Mouse (Mus musculus) retina, embryonic 14.5 days (tissue): Measurements from ENCODE around the gene Gxylt1.
"Not testable (repeated sequence)": the region's sequence is repeated elsewhere in the genome, so short reads cannot be mapped to it uniquely, and the experiment has no call there.

Experiments used
- DNase-seq: peaks from one replicate; pipeline ENCODE4 v3.0.0-alpha.2; 2015; ENCODE audit warnings: low spot score

Gxylt1 gene

DNA sequence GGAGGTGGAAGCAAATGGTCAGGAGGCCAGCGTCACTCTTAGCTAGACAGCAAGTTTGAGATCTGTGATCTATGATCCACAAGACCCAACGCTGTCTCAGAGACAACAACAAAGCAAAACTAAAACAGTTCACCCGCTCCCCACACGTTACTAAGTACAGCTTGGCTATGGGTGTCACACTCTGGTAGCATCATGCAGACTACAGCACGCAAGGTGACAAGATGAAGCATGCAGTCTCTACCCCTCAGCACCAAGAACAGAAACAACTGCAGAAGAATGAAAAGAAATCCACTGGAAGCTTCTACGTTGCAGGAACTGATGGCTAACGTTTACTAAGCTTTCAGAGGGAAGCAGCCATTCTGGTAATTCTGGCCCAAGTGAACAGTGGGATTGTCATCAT lies 11.4 kb downstream of the Gxylt1 start:
- DNase-seq: no peak

DNA sequence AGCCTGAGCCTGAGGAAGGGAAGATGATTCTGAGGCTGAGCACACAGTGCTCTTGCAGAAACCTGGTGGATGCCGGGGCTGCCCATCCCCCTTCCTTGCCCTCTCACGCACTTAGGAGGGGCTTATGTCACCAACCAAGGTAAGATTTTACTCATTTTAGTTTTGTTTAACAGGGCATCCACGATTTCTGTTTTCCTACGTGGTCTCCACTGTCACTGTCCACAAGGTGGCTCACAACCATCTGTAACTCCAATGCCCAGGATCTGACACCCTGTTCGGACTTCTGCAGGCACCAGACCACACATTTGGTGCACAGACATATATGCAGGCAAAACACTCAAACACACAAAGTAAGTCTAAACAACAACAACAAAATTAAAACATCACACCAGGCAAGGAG lies 12.2 kb downstream of the Gxylt1 start:
- DNase-seq: peak; percentile 21

DNA sequence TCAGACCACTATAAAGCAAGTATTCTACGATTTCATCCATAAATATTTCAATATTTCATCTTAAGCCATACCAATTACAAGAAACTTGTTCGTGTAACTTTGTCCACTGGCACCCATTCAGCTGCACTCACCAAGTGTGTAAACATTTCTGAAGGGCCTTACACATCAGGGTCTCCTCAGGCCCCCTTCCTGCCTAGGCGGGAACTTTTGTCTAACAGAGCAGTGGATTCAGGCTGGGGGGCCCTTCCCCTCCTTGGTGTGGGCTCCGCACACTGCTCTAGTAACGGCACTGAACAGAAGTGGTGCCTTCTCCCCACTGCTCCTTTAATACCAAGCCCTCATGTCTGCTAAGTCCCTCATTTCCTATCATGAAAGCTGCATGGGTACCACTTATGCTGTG lies 12.7 kb downstream of the Gxylt1 start:
- no peak for DNase-seq

DNA sequence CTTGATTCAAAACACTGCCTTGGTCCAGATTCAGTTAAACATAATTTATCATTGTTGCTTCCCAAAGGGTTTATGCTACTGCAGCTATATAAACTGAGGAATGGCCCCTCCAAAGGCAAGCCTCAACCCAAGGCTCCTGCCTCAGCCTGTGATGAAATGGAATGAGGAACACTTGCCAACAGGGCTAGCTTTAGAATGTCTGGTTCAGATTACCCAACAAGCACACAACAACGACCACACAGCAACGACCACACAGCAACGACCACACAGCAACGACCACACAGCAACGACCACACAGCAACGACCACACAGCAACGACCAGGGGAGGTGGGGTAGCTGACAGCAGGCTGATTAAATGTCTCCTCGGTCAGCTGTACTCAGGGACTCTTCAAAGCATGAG lies 15.0 kb downstream of the Gxylt1 start:
- no peak for DNase-seq

DNA sequence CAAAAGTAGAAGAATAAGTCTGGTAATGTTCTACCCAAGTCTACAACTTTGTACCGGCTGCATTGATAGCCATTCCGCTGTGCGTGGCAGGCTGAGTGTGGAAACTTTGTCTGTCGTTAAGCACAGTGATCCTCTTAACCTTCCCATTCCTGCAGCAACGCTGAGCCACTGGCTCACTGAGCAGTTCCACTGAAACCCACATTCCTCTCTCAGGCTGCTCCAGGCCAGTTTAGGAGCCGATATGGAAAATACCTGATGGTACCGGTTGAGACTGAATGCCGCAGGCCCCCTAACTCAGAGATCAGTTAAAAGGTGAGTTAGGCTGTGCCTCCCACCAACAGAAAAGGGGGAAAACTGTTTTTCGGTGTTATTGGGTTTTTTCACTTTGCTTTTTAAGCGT lies 19.7 kb downstream of the Gxylt1 start:
- DNase-seq: no peak

DNA sequence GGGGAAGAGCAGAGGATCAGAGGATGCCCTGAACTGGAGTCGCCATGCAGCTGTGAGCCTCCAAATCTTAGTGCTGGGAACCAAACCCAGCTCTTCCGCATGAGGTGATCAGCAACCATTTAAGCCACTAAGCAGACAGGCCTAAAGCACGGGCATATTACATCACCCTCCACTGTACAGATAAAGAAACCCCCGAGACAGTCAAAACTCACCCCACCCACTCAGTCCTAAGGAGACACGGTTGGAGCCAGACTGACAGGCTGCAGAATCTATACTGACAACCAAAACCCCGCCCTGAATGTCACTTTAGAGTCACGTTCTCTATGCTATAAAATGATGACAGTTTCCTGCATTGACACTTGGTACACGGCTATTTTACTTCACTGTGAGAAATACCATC lies 21.8 kb downstream of the Gxylt1 start:
- no peak for DNase-seq

DNA sequence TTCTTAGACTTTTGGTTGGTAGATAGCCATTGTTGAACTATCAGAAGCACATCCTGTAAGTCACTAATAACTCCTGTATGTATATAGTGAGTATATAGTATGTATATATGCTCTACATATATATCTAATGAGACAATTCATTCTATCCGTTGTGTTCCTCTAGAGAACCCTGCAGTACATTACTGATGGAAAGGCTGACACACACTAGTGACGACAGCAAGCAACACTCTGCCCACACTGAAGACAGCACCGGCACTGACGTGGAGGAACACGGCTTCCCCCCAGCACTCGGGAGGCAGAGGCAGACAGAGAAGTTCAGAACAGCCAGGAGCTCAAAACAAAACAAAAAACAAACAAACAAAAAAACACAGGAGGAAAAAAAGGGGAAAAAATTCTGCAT lies 22.6 kb downstream of the Gxylt1 start:
- DNase-seq: no peak

DNA sequence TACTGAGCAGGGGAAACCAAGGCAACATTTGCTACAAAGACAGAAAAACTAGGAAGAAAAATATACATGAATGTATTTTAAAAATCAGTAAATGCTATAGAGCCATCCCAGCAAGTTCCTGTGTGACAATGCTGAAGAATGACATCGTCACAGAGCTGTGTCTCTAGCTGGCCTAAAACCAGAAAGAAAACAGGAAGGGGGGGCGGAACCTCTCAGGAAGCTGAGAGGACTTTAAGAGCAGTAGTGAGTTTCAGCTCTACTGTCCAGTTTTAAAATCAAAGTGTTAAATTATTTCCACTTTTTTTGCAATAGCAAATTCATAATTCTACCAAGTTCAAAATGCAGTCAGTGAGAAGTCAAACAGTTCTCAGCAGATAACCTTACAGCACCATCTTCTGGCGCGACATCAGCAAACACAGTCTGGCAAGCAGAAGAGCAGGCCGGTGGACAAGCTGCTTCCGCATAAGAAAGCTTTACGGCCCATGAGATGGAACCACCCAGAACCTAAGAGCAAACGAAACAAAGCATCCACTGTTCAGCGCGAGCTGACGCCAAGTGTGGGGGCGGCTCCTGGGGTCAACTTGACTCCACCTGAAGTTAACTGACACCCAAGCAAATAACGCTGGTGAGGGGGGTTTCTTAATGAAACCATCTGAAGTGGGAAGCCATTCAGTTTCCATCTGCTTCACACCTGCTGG lies 23.3 kb downstream of the Gxylt1 start:
- no peak for DNase-seq

DNA sequence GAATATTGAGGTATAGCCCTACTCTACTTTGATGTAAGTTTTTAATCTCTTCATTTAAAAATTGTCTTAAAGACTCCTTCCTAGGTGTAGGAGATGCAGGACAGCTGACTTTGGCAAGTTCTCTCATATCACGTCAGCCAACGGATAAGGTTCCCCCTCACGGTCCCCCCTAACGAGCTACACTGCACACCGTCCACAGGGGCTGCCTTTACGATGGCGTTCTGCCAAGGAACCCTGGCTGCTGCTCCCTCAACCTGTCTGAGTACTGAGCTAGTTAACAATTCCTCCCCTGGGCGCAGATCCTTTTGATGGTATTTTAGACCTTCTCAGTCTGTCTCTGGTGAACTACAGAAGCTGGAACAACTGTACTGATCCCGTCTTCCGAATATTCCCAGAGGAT lies 31.8 kb downstream of the Gxylt1 start:
- no peak for DNase-seq

DNA sequence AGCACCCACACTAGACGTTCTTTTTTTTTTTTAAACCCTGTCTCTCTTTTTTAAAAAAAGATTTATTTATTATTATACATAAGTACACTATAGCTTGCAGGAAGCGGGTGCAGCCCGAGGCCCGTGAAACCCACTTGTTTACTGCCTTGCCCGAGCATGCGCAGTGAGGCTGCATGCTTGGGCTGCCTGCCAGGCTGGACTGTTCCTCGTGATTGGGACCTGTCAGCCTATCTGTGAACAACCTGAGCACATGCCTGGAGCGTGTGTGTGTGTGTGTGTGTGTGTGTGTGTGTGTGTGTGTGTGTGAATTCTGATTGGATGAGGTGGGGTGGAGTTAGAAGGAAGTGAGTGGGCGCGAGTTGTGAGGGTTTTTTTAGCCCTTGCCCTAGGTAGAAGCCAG lies 38.5 kb downstream of the Gxylt1 start:
- not testable (repeated sequence) for DNase-seq

DNA sequence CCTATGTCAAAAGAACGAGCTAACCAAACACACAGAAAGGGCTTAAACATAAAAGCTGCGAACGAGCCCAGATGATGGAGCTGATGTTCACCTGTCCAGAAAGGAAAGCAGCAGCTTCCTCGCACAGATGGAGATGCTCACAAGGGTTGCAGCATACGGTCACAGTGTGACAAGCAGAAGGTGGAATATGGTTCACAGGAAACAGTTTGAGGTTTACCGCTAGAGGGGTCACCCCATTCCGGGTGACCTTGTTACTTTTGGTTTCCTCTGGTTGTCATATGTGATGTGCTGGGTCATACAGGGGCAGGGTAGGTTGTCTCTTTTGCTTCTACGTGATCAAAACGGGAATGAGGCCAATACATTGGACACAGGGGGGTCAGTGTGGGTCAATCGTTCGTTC lies 46.0 kb downstream of the Gxylt1 start:
- no peak for DNase-seq

DNA sequence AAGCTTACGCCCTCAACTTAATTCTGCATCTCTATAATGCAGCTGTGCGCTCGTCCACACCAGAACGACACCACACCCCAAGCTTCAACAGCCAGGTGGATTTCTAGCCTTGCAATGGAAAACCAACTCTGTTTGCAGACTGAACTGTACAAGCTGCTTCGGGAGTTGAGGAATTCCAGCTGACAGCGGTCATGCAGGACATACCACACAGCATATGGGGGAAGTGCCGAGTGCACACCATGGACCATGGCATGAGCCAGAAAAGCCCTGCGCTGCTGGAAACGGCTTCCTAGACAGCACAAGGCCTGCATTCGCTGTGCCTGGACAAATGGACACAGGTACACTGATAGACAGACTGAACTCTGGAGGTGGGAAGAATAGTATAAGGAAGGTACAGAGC lies 46.6 kb downstream of the Gxylt1 start:
- no peak for DNase-seq

DNA sequence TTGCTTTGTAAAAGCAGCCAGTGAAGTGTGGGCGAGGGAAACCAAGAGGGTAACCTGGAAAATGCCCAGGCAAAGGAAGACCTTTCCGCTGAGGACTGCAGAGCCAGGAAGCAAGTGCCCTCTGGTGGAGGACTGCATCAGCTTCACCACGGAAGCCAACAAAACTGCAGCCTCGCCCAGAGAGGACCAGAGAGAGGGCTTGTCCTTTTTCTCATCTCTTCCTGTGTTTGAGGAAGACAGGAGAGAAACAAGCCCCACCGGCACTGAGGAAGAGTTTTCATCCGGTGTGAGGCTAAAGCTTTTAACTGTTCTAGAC lies 47.3 kb downstream of the Gxylt1 start:
- DNase-seq: peak; percentile 77

DNA sequence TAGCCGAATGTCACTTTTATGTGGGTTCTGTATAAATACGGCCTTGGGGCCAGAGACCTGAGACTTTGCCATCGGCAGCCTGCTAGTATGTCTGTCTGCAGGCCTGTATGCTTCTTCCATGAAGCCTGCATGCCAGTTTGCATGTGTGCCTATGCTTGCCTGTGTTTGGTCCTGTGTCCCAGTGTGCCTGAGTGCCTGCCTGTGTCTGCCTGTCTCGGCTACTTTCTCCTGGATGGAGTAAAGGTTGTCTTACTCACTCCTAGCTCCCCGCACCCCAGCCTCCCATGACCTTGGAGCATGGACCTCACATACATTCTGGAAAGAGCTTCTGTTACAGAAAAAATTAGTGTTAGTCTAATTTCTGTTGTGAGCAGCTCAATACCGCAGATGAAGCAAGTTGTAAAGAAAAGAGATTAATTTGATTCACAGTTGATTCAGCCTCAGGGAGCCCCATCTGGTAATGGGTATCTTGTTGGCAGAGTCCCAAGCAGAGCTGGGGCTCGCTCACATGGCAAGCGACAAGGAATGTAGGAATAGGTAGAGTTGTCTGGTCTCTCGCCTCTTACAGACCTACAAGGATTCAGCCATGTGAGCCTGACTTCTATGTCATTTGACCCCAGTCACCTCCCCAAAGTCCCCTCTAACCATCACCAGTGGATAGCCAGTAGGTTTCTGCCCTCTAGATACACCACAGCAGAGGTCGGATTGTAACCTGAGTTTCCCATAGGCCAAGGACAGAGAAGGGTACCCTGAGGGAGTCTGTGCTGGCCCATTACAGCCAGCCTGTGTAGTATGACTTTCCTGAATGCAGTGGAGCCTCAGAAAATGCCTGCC lies 47.8 kb downstream of the Gxylt1 start:
- no peak for DNase-seq

DNA sequence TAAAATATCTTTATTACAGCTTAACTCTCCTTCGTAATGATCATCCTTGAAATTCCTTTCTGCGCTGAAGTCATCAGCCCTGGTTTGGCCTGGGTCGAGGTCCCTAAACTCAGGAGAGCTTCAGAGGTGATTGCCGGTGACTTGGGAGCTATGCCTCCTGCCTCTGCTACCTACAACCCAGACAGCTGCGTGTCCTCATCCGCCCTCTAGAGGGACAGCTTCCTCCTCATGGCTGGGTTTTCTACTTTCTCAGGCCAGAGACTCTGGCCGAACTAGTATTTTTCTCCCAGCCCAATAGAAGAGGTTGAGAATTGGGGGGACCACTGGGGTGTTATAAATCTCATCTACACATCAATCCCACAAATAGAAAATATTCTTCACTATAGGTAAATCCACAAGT lies 52.5 kb downstream of the Gxylt1 start:
- peak; percentile 31 for DNase-seq

DNA sequence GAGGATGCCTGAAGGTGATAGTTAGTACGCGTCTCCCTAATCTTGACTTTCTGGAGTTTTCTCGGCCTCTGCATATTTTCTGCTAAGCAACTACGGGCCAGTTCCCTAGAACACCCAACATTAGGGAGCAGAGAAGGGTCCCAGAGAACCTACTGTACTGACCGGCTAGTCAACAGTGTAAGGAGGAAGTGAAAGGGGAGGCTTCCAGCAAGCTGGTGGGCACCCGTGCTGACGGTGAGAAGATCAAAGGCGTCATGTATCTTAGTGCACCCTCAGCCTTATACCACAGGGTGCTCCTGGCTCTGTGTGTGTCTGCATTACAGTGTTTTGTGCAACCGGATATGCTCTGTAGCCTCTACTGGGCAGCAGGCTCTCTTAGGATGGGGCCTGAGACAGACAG lies 62.4 kb downstream of the Gxylt1 start:
- no peak for DNase-seq

DNA sequence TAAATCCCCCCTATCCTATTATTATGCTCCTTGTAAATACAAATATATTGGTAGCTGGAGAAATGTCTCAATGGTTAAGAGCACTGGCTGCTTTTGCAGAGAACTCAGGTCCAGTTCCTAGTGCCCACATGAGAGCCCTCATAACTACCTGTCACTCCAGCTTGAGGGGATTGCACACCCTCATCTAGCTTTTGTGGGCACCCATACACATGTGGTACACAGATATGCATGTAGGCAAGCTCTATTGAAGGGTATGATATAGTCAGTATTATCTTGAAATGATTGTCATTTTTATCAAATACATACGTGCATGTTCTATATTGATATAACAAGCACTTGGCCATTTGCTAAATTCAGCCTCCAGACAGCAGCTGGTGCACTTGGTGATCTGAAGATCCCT lies 70.1 kb downstream of the Gxylt1 start:
- DNase-seq: no peak

DNA sequence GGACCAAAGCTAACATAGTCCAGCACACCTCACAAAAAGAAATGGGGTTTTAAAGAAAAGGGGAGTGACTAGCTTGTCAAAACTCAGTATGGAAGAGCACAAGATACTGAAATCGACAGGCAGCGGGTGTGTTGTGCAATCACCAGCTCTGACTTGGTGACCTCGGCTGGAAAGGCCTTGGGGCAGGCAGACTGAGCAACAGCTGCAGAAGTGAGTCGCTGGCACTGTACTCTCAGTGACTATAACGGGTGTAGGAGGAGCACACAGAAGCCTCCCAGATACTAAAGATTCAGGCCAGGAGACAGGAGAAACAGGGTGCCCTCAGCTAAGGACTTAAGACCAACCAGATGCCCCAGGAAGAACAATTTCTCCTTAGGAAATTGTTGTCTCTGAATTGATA lies 73.0 kb downstream of the Gxylt1 start:
- DNase-seq: no peak

DNA sequence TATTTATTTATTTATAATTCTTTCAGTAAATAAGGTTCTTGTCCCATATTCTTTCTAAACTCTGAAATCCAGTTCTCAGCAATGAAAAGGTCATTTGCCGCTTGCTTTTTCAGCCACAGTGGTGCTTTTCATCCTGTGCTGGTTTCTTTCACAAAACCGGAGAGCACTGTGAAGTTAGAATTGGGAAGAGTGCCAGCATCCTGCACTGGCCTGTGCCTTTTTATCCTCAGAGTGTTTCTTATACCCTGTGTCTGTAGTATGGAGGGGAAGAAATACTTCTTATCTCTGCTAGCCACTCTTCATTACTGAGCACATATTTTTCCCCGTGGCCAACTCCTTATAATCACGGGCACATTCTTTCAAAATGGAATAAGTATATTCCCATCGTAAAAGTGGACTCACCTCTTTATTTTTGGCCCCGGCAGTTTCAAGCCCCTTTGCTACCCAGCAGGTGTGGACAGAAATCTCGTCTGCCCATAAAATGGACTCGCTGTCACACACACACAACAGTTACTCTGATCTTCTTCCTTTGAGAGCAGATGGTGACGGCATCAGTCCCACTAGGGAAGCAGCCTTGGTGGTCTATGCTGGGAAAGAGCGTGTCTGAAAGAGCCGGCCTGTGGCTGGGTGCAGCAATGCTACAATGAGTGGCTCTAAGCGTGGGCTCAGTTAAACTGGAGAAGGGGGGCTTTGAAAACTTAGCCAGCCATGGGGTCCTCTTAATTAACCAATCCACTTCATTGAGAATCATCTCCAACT lies 83.4 kb downstream of the Gxylt1 start:
- no peak for DNase-seq
